Mouse (Mus musculus): ENCODE results near the gene Grem1.

The Grem1 gene

DNA sequence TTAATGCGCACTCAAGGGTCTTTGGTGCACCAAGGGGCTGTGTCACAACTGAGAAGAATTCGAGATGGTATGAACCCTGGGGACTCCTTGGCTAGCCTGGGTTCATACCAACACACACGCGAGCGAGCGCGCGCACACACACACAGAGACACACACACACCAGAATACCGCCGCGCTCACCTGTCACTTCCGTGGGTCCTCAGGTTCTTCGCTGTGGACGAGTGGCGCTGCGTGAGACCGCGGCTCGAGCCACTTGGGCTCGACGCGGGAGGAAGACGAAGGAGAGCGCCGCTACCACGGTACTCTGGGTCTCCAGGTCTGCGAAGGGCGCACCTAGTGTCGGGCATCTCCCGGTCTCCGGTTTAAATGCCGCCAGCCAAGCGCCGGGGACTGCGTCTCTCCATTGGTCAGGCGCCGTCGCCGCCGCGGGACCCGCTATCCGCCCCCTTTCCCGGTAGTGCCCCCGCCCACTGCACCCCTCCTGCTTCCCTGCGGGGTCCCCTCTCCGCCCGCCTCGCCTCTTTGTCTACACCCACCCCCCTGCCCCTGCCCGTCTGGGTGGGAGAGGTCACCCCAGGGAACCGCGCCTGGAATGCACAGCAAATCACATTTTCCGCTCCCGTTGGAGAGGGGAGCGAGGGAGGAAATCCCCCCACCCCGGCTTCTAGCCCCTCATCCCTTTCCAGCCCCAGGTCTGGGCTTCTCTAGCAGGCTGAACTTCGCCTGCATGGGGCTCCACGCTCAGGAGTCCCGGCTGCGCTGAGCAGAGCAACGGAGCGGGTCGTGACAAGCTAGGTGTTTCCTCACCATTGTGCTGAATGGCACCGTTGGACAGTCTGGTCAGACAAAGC is at the start of gene Grem1:
Gene Grem1 (minus strand): TSS at position 336 of the 851 bp plus-strand sequence.
- DNase-seq (ENCODE audit: low read depth) = no peak

DNA sequence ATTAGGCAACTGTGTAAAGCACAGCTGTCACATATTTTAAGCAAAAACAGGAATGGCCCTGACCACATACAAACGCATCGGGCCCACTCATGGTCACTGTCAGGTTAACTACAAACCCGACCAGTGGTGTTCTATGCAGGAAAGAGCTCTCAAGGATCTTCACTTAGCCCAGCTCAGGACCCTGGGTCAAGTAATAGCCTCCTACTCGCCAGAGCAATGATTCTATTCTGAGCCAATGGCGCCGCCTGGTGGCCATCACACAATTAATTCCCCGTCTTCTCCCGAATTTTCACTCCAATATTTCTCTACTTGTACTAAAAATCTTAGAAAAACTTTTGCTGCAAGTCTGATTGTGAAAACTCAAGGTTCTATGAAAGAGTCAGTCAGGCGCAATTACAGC is 49.2 kb upstream of the Grem1 start:
- peak; percentile 50 for DNase-seq (ENCODE audit: low read depth)

DNA sequence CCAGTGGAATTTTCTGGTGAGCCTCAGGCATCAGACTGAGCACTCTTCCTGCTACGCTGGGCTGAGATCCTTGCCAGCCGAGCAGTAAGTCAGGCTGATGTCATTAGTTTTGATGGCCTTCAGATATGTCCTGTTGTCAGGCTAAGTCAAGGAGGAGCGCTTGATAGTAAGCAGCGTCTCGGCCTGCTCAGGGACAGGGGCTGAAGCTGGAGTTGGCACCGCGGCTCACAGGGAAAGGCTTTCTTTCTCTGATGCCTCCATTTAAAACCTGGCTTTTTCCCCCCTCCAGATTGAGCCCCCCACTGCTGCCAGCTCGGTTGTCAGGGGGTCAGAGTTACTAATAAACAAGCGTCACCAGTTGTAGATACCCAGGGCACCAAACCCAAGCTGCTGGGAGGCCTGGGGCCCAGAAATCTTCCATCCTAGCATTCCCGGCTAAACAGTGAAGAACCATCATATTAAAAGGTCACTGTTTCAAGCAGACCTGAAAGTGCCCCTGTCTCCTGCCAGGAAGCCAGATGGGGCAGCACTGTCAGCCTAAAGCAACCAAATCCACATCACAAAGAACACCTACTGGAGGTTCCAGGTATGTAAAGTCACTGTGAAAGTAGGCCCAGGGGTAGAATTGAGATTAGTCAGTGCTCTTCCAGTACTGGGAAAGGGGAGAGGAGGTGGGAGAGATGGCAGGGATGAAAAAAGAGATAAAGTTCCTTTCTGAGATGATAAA is 48.6 kb upstream of the Grem1 start:
- no peak for DNase-seq (ENCODE audit: low read depth)

DNA sequence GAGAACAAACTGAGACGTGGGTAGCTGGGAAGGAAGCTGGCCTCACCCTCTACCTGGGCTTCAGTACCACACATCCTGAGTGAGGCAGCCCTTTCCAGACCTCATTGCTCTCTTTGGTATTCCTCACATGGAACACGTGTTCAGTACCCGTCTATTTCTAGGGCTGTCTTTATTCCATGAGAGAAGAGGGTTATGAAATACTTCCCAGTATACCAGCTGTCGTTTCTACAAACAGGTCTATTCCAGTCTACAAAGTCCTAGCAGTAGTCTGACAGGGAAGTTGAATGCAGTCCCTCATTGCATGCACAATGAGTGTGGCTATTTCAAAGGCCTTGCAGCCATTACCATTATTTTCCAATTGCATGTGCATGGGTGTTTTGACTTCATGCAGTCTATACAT is 47.3 kb upstream of the Grem1 start:
- no peak for DNase-seq (ENCODE audit: low read depth)

DNA sequence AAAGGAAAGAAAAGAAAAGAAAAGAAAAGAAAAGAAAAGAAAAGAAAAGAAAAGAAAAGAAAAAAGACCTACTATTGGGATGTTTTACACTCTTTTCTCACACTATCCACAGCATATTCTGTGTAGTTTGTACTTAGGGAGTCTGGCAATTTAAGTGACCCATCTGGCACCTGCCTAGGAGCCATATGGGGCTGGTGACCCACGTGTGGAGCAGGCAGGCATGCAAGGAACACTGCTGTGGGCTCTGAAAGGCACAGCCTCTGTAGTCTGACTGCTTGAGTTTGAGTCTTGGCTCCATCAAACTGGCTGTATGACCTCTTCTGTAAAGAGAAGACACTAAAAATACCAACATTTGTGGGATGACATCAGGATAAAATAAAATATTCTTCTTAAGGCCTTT is 45.3 kb upstream of the Grem1 start:
- DNase-seq (ENCODE audit: low read depth) = no peak

DNA sequence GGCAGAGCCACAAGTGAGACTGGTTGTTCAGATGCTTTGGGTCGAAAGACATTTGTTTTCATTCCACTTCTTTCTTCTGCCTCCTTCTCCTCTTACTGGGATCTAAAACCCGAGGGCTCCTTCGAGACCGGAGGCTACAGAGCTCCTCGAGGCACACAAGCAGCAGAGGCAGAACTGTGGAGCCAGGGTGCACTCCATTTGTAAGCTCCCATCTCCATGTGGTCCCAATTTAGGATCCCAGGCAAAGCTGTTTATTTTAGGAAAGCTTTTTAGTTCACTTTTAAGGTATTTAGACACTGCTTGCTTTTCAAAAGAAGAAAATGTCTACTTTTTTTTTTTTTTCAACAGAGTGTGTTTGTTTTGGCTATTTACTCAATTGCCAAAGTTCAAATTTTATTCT is 42.4 kb upstream of the Grem1 start:
- DNase-seq (ENCODE audit: low read depth) = no peak

DNA sequence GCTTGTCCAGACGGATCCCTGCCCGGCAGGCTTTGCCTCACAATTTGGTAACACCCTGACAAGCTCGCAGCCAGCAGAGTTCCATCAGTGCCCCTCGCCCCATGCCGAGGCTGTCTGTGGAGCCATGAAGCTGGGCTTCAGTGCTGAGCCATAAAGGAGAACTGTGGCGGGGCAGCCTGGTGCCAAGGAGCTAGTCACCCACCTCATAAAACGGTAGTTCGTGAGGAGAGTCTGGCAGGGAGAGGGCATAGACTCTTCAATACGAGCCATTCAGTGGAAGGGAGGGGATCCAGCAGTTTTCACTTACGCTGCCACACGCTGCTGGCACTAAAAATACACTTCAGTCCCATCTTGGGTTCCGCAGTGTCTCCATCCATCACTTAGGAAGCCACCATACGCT is 40.2 kb upstream of the Grem1 start:
- DNase-seq (ENCODE audit: low read depth) = no peak

DNA sequence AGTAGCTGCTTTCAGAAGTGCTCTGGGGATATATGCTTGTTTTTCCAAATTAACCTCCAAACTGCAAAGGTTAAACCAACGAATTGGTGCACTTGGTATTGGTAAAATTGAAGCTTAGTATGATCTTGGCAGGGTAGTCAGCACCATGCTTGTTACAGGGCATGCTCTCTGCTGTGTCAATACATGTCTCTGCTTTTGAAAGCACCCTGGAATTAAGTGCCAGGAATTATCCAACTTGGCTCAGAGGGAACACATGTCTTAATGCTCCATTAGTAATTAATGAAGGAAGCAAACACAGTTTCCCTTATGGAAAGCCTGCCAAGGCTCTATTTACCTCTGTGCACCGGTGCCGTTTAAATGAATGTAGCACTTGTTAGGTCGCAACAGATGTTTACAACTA is 36.7 kb upstream of the Grem1 start:
- no peak for DNase-seq (ENCODE audit: low read depth)

DNA sequence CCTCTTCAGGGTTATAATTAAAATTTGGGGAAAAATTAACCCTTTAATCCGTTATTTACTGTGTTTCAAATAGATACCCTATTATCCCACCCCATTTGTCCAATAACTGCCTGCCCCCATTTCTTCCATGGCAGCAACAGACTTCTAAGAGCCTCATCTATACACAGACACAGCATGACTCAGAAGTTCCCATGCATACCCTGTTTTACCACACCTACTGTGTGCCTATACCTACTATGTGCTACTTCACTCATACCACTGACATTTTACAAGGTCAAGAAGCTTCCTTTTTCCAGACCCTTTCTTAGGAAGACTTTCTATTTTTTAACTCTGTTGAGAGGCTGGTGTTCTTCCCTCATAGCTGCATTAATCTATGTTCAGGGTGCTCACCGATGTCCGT is 35.1 kb upstream of the Grem1 start:
- no peak for DNase-seq (ENCODE audit: low read depth)

DNA sequence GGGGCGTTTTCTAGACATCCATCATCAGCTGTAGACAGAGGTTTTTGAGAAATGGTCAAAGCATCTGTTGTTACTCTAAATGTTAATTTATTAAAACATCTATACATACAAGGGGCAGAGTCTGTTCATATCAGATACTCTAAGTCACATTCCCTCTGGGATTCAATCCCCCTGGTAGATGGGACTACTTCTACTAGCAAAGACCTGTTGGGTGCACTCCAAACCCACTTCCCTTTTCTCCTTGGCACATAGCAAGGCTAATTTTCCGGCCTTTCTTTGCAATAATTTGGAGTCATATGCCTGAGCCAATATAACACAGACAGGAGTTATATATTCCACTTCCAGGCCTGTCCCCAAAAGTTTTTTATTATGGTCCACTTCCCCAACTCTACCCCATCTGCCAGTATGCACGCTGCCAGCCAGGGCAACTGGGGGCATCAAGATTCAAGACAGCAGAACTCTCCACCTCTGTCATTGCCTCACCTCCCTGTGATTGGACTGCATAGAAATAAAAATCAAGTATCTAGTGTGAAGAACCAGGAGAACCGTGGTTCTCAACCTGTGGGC is 30.5 kb upstream of the Grem1 start:
- DNase-seq (ENCODE audit: low read depth) = no peak

DNA sequence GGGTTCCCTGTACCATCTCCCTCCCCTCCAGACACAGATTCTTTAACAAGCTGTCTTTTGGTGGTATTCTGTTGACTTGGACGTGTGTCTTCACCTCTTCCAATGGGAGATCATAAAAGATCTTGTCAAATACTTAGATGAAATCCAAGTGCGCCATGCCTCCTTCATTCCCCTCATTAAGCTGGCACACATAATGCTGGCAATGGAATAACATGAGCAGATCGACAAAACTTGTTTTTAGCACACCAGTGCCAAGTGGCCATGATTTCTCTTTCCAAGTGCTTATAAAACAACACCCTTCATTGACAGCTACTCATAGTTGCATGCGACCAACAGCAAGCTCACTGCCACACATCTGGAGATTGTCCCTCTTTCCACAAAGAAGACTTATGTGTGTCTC is 29.4 kb upstream of the Grem1 start:
- DNase-seq (ENCODE audit: low read depth) = no peak

DNA sequence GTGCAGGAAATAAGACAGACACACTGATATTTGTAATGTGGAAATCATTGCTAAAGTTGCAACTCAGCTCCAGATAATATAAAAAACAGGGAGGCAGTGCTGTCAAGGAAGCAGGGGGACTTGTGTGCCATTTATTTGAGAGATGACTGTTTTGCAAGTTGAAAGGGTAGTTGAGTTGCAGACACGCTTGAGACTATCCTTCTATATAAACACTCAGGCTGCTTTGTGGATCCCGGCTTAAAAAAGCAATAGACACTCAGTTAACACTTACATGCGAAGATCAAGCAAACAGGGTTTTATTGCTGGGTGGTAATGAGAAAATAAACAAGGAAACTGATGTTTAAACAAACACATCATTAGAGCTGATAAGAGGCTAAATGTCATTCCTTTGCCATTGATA is 26.4 kb upstream of the Grem1 start:
- DNase-seq (ENCODE audit: low read depth) = no peak

DNA sequence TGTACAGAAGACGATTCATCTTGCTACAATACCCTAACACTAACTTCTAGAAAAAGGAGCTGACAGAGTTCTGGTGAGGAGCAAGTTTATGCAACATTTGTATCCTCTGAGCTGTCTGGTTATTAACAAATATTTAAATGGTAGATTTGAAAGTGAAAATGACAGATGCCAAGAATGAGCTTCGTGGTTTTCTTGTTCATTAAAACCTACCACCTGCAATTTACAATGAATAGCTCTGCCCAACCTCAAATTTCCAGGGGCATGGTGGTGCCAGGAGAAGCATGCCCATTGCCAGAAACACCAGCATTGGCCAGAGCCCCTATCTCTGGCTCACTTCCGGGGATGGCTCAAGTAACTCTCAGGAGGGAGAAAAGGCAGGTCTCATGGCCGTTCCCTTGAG is 23.1 kb upstream of the Grem1 start:
- DNase-seq (ENCODE audit: low read depth) = no peak

DNA sequence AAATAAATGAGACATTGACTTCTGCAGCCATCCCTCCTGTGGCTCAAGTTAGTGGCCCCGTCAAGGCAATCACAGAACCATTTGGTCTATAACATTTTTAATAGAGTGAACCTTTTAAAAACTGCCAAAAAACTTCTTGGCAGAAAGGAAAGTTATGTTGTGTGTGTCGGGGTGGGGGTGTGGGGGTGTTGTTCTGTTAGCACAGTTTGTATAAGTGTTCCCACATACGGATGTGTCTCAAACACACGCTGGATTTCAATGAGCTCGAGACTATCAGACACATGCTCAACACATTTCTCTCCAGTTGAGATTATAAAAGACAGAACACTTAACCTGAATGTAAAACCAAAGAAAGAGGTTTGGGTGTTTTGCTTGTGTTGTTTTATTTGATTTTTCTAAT is 22.7 kb upstream of the Grem1 start:
- DNase-seq (ENCODE audit: low read depth) = no peak

DNA sequence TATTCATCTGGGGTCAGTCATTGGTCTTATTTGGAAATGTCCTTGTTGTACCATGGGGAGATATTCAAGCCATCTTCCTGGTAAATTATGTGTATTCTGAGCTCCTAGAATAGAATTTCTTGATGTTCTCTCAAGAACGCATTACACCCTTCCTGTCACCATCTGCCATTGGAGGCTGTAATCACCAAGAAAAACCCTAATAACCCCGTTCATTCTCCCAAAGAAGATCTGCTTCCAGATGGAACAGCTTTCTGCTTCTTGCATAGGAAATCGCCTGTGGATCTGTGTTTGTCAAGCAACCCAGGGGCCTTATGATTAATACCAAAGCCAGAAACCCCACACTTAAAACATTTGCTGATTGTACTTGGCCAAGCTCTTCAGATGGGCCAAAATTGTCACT is 20.9 kb upstream of the Grem1 start:
- DNase-seq (ENCODE audit: low read depth) = no peak

DNA sequence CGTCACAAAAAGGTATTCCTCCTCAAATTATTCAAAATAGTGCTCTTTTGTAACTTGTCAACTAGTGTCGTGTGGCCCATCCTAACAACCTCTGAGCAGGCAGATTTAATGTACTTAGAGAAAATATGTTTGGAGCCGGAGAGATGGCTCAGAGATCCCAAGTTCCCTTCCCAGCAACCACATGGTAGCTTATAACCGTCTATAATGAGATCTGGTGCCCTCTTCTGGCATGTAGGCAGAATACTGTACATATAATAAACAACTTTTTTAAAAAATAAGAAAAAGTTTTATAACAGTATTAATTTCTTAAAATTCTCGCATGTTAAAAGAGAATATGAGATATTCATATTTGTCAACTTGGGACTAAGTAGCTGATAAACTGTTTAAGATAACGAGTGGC is 19.6 kb upstream of the Grem1 start:
- no peak for DNase-seq (ENCODE audit: low read depth)

DNA sequence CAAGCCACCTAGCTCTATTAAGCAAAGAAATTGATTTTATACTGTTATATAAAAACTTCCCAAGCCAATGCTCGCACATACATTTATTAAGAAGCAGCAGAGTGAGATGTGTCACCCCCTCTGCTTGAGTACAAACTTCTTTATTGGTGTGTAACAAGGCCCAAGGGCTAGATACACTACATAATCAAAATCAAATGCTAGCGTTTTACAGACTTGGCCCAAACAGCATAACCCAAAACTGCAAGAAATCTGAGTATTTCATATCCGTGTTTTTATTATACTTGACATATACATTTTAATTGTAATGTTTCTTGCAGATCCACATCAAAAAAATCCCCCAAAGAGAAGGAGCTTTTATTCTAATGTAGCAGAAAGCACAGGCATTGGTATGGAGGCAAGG is 17.9 kb upstream of the Grem1 start:
- DNase-seq (ENCODE audit: low read depth) = no peak

DNA sequence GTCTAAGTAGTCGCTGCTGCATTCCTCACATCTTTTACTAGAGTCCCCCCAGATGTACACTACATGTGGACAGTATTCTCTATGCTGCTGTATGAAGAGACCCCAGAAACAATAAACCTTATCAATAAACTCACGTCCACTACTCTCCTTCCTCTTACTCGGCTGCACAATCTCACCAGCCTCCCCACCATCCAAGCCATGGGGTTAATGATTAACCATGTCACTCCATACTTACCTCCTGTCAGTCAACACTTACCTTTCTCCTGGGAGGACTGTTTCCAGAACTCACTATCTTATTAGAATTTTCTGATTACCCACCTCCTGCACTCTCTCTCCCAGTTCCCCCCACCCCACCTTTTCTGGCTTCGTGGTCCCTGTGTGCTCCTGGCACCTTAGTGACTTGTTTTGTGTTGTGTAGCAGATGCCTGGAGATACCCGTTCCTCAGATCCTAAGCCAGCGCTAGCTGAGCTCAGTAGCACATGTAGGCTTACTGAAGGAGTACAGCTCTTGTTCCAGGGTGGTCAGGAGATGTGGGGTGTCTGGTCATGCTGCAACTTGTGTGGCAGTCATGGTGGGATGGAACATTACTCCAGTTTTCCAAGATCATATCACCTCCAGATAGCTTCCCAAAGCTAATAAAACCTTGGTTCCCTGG is 15.8 kb upstream of the Grem1 start:
- no peak for DNase-seq (ENCODE audit: low read depth)

DNA sequence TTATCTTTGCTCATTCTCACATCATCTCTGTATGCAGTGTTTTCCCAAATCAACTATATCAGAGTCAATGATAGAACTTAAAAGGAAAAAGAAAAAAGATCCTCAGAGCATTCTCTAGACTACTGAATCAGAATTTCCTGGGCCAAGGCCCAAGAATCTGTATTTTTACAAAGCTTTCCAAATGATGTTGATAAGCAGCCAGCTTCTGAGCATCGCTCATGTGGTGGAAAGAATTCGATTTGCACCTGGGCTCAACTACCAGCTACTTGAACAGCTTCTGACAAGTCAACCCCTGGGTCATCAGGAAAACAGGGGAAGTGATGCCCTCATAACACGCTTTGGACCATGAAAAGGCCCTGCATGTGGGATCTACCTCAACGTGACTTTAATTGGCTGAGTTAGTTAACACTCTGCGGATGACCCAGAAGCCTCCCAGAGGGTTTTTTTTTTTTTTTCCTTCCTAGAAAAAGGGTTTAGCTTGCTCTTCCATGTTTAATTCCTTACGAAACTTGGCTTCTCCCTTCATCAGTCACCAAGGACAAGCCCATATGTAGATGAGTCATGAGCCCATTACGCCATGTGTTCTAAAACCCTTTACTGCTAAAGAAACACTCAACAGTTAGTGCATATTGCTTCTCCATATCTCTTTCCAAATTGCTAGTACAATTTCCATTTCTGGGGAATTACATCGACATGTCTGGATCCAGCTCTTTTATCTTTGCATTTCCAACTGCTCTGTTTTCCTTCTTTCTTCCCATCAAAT is 10.3 kb upstream of the Grem1 start:
- DNase-seq (ENCODE audit: low read depth) = peak; percentile 37

DNA sequence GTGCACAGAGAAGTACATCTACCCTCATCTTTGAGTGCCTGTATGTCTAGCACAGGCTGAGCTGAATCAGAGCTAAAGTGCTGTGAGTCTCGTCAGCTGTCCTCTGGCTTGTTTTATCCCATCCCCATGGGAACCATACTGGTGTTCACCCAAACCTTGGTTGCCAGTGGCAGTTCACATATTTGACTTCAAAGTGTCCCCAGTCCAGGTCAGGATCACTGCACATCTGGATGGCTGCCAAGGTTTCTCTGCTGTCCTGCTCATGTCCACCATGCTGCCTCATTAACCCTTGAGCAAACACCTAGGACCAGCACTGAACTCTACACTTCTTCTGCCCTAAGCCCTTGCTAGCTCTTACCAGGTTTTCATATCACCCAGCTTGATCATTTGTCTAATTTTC is 7.4 kb upstream of the Grem1 start:
- no peak for DNase-seq (ENCODE audit: low read depth)

DNA sequence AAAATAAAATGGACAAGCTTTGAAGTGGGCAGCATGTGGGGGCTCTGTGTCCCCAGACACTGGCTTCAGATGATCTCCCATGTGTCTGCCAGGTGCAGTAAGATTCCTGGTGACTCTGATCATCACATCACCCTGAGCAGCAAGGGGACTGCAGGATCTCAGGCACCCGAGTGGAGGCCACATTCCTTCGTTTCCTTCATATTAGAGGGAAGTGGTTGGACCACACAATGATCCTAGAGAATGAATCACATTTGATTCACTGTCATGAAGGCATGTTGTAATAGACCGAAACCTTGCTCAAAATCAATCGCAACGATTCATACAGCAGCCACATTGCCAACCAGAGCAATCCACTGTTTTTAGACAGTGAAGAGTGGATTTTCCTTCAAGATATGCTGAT is 6.5 kb upstream of the Grem1 start:
- DNase-seq (ENCODE audit: low read depth) = no peak
